Mouse (Mus musculus): ENCODE measurements around the gene Stambpl1.
A peak's percentile ranks its signal among the peaks of the same experiment; 100 is the strongest.

The Stambpl1 gene

DNA sequence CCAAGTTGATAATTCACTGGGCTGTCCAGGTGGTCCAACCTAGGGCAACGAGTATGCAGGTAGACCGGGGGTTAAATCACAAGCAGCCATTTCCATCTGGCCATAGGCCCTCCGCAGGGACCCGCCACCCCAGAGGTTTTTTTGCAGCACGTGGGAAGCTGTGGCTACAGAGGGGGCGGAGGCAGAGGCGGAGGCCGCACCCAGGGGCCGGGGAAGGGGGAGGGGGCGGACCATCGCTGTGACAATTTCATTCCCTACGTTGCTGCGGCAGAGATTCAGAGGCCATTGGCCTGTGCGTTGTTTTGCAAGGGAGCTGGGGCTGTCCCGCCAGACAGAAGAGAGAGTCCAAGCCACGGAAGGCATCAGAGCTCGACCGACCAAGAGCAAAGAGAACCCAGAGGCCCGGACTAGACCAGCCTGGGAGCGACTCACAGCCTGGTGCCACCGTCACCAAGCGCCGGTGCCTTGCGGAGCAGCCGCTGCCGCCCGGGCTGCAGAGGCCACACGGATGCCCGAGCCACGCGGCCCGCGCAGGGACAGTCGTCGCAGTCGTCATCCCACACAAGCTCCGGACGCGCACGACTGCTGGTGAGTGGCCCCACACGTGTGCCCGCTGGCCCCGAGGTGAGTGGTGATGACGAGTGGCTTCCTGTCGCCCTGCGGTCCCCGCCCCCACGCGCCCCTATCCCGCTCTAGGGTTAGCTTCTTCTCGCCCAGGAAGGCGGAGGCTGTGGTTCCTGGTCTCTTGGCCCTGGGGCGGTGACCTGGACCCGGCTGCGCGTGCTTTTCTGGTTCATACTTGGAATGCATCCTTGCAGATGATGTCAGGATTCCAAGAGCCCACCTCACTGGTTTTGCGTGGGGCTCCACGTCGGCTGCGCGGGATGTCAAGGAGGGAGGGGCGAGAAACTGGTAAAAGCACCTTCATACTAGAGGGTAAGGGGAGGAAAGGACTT is at the start of gene Stambpl1:
TSS of gene Stambpl1 (plus strand) at position 222 of the 956 bp plus-strand sequence.
- DNase-seq: peak; percentile 68

DNA sequence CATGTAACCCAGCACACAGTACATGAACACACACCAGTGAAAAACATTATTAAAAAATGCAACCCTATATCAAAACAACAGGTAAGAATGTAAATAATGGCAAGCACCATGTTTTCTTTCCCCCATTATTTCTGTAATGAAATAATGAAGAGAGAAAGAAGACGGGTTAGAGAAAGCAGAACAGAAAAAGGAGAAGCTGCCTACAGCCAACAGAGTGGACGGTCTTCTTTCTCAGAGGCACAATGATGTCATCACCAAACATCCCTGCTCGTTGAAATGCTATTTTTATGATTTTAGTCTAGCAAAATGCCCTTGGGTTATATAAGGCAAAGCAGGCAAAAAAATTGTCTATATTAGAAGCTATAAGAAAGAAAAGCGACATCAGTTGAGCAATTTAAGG is 43.6 kb upstream of the Stambpl1 start:
- no peak for DNase-seq

DNA sequence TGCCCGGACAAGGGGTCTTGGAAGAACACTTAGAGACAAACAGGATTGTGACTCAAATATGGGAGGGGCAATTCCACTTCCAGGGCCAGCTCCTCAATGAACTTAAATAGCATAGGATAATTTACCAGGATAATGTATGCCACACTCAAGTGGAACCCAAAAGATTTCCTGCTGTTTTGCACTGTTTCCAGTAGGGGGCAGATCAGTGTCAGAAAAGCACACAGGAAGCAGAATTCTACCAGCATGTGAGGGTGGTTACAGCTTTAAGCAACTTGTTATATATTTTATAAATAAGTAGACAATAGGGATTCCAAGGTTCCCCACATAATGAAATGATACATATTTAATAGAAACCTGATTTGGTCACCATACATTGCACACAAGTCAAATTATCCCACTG is 40.1 kb upstream of the Stambpl1 start:
- no peak for DNase-seq

DNA sequence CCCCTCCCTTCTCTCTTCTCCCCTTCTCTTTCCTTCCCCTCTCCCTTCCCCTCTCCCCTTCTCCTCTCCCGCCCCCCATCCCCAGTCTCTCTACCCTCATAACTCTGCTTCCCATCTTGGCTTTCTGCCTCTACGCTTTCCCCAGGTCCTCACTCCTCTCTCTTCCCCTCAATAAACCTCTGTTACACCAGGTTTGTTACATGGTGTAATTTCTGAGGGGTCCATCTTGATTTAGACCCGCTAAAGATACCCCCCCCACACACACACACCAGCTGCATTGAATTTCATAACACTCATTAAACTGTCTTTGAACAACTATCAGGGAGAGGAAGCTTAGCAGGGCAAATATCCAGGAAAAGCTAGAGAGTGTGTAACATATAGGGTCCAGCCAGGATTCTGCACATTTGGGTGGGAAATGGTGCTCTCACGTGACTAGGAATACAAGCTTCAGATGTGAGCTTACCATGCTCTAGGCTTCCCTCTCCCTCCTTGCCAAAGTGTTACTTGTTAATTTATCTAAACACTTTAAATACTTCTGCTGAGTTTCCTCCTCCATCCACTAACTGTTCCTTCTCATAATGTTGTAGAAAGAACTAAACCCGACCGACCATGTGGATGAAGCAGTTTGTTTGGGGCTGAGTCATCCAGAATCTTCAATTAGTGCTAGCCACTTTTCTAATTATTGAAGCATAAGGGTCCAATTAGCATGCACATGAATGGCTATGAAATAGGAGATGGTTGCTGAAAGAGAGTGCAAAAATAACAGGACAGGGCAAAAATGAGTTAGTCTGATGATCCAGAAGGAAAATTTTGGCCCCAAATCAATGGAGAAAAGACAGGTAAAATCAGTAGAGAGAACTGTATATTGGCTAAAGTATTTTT is 38.5 kb upstream of the Stambpl1 start:
- DNase-seq: no peak

DNA sequence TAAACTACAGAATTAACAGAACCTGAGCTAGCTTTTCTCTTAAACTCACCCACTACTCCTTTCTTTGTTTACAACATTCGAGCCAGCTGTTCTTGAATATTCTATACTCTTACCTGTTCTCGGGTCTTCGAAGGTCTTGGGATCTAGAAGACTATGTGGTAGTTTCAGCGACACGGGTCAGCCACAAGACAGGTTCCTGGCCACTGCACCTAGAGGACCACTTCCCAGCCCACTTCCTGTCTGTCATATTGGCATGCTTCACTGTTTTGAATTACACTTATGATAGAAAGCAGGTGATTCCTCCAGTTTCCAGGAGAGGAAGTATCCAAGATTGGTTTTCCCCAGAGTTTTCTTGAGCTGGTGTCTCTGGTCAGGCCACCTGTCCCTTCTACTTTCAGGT is 29.3 kb upstream of the Stambpl1 start:
- DNase-seq: no peak

DNA sequence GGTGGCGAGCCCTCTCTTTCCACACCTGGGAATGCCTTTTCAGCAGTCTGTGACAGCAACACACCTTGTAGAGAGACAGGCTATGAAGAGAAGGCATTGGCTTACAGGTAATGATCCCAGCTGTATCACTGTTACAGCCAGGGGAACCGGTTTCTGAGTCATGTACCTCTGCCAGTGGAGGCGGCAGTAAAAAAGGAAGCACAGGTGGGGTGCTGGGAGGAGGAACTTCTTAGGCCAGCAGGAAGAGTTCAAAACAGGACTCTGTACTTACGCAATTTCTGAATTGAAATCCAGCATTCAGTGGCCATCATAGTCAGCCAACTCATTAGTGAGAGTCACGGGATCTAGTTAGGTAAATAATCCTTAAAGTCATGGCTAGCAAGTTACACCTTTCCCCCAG is 26.1 kb upstream of the Stambpl1 start, which contains the start of gene Ankrd22:
TSS of gene Ankrd22 (minus strand) at position 163 of the 400 bp plus-strand sequence.
- DNase-seq: no peak

DNA sequence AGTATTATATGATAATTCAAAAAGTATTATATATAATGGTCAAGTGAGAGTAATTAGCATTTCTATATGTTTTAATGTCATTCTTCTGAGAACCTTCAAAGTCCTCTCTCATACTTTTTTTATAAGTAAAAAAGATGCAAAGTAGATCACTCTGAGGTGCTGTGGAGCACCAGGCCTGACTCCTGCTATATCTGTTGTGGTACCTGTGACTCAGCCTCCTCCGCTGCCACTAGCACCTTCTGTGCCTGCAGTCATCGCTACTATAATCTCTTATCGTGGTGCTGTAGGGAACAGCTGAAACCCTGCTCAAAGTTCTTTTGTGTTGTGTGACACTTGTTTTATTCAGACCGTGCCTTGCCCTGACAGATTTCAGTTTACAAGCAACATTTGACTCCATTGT is 25.6 kb upstream of the Stambpl1 start:
- DNase-seq: no peak

DNA sequence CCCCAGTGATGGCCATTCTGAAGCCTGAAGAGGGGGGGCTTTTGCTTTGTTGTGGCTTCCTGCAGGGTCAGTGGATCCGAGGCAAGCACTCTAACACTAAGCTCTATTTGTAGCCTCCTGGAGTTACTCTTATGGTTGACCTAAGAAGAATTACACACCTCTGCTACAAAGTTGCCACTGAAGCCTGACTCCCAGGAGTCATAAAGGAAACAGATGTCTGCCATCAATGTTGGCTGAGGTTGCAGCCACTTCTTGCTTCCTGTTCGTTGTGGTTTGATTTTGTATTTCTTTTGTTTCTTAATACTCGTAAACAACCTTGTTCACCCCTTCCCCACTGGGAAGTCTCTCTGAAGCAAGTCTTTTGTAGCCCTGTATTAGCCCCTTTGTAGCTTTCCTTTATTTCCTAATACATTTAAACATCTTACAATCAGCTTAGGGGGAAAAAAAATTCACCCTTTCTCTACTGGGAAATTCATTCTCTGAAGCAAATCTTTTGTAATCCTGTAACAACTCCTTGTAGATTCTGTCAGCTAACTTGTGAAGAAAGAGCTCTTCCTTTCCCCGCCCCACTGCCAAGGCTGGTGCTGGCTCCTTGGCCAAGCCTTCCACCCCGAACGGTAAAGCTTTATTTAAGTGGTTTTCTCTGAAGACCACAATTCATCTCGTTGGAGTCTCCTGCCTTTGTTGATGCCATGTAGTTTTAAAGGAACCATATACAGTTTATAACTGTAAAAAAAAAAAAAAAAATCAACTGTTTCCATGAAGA is 23.9 kb upstream of the Stambpl1 start:
- no peak for DNase-seq

DNA sequence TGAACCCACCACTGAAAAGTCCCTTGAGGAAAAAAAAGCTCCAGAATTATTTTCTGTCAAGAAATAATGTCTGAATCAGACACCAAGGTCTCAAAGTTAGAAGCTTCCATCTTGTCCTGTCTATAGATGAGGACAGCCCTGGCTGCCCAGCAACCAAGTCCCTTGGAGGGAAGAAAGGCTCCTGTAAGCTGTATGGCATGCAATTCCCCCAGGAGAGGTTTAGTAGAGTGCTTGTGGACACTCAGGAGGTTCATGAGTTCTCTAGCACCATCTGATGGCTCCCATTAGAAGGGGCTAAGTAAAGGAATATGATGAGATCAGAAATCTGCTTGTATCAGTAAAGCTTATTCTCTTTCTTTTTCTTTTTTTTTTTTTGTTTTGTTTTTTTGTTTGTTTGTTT is 22.9 kb upstream of the Stambpl1 start:
- DNase-seq: no peak

DNA sequence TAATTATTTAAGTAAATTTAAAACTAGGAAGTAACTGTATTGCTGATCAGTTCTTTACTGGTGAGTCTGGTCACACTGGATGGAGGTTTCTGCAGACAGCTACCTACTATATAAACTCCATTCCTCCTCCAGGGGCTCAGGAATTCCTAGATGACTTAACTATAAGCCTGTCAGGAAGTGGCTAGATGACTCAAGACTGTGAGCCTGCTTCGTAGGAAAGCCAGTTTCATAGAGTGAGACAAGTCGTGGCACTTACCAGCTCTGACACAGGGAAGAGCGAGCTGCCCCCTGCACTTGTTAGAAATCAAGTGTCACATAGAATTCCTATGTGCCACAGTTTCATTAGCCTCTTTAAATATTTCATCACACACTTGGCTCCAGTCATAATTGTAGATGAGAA is 20.9 kb upstream of the Stambpl1 start:
- DNase-seq: no peak

DNA sequence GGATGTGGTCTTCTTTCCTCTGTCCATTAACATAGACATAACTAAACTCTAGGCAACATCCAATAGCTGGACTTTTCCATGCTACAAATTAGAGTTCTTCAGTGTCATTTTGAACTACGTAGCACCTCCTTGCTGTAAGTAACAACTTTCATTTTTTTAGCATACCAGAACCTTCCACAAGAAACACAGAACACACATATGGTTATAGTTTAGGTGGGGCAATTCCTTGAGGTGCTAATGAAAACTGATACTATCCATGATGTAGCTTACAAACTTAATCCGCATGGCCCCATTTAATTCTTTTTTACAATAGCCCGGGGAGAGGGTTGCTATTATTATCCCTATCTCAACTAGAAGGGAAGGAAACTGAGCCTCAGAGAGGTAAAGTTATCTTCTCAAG is 18.0 kb upstream of the Stambpl1 start:
- no peak for DNase-seq

DNA sequence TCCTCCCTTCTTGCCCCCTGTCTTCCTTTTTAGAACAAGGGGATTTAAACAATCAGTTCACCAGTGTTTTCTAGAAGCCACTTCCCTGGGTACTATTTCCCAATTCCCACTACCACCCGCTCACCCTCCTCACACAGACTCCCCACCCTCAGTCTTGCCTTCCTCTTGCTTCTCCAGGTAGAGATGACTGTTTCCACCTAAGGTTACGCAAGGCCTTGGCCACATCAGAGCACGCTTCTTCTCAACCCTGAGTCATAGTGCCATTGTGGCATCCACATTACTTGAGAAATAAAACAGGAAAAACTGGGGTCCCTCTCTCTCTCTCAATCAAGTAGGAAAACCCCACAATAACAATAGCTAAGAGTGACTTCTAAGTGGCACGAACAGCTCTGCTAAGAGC is 12.9 kb upstream of the Stambpl1 start:
- no peak for DNase-seq

DNA sequence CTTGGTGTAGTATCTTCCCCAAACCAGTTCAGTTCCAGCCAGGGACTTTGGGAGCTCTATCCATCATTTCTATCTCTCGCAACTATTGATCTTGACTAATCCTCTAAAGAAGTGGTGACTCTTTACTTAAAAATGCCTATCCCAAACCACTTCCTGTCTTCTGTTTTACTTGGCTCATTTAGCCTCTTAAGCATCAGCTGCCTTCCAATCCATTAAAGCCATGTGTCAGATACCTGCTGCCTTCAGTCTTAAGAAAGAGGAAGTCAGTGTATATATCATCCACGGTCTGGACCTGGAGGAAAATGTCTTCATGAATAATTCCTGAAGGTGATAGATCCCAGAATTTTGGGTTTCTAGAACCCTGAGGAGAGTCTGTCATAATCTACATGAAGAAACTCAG is 11.7 kb upstream of the Stambpl1 start:
- no peak for DNase-seq

DNA sequence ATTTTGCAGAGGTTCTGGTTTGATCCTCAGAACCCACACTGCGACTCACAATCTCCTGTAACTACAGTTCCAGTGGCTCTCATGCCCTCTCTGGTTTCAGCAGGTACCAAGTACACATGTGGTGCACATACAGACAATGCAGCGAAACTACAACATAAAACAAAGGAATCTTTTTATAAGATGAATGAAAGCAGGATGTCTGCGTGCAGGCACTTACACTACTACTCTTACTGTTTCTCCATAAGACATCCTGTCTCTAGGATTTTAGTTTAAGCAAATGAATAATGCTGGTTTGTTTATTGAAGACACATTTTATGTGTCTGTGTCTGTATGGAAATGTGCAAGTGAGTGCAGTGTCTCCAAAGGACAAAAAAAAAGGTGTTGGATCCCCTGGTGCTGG is 10.8 kb upstream of the Stambpl1 start:
- no peak for DNase-seq

DNA sequence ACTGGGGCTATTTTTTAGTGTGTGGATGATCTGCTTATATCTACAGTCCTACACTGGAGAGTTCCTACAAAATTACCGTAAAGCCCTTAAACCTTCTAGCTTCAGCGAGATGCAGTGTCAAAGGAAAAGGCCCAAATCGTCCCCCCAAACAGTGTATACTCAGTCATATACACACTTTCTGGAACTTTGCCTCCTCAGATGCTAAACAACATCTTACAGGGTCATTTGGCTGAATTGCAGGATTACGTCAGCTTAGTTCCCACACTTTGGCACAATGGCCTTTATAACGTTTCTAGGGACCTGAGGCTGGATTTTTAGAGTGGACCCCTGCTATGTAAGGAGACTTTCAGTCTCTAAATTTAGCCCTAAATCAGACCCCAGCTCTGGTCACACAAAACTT is 9.5 kb upstream of the Stambpl1 start:
- DNase-seq: no peak

DNA sequence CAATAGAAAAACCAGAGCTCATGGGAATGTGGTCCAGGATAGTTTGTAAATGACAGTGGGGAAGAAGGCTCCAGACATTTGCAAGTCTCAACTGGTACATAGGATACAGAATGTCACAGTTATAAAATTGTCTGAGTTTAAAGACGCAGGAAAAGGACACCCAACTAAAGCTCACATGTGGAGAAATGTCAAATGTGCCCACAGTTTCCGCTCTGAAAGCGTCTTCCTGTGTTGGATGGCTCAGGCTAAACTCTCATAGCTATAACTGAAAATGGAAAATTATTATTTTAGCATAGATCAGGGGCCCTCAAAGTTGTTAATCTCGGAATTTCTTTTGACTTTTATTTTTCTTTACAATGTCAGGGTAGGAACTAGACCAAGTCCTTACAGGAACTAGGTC is 5.2 kb upstream of the Stambpl1 start:
- DNase-seq: no peak

DNA sequence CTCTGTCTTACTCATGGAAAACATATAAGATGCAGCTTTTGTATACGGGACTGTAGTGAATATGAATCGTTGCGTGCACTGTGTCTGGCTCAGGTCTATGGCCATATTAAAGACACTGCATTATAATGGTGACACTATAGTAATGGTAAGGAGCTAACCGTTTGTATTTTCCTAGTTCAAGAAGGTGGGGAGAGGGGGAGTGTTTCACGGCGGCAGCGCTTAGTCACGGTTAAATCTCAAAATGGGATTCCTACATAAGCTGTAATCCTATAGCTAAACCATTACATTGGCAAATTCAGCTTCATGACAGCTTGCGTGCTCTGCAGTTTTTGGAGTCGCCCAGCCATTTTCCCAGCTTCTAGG is 403 bp upstream of the Stambpl1 start:
- DNase-seq: peak; percentile 11

DNA sequence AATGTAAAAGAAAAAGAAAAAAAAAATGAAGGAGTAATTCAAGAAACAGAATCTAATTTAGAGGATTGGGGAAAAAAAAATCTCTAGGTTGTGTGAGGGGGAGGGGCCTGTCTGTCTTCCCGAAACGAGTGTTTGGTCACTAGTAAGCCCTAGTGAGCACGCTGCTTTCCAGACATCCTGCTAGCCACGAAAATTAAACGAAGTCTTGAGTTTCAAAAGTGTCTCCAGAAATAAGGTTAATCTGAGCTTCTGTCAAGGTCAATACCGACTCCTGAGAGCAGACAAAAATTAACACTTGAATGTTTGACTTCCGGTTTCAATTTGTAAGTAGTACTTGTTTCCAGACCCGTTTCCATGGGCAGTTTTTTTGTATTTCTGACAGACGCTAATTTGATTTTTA is 1.1 kb downstream of the Stambpl1 start:
- peak; percentile 34 for DNase-seq

DNA sequence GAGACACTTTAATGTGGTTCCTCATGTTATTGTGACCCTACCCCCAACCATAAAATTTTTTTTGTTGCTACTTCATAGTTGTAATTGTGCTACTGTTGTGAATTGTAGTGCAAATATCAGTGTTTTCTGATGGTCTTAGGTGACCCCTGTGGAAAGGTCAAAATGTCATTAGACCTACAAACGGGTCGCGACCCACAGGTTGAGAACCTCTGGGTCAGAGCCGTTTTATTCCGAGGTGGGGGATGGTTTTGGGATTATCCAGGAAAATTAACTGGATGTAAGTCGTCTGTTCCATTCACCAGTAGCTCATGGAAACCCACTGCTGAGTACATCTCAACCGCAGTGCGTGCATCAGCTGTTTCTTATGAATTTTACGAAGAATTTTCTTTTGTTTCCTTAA is 1.7 kb downstream of the Stambpl1 start:
- DNase-seq: no peak

DNA sequence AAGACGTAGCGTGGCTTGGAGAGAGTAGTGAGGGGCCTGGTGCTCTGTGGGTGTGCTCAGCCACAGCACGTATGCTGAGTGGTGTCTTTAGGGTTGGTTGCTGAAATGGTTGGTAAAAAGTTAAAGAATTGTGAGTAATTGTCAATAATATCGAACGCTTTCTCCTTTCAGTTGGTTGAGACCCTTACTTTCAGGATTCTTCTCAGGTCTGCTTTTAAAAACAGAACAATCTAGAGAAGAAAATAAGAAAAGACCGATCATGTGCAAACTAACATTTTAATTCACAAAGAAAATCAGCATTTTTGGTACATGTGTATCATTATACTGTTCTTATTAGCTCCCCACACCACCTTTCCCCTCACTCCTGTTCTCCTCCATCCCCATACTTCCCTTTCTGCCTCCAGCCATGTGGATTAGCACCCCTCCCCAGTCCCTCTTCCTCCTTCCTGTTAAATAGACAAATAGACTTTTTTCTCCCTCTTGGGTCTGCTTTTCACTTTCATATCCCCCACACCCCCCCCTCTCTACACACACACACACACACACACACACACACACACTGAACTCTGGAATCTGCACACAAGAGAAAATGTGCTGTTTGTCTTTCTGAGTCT is 2.2 kb downstream of the Stambpl1 start:
- DNase-seq: no peak

DNA sequence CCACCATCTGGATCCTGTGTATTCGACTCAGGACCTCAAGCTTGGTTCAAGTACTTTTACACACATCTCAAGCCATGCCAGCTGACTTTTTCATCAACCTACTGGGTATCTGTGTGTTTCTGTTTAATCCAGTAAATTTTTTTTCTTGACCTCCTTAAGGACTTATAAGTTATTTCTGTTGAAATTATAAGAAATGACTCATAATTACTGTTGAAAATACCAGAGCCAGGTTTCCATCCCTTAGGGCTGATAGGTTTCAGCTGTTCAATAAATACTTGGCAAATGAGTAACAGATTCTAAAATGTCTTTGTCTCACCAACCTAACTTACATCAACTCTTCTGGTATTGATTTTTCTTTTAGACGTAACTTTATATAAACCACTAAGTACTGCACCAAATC is 3.0 kb downstream of the Stambpl1 start:
- DNase-seq: no peak

DNA sequence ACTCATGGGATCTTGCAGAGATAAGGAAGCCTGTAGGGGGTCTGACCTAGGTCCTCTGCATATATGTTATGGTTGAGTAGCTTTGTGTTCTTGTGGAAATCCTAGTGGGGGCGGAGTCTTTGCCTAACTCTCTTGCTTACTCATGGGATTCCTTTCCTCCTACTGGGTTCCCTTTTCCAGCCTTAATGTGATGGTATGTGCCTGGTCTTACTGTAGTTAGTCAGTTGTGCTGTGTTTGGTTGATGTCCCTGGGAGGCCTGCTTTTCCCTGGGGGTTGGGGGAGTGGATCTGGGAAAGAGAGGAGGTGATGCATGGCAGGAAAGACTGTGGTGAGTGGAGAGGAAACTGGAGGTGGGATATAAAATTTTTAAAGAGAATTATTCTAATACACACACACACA is 6.0 kb downstream of the Stambpl1 start:
- DNase-seq: no peak

DNA sequence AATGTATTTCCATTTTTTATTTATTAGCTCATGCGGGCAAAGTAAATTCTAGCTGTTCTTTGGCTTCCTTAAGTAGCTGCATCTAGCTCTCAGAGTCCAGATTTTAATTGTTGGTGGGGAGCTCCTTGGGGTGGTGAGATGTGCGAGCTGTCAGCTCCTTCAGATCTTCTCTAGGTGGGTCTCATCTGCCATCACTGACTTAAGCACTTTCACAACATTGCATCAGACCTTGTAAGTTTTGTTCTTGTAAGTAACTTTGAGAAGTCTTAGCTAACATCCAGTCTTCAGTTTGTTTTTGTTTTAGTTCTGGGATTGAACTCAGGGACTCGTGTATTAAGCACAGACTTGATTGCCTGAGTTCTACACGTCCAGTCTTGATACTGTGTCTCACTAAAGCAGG is 6.9 kb downstream of the Stambpl1 start:
- no peak for DNase-seq
